Mouse (Mus musculus) liver, embryonic 11.5 days (tissue): ENCODE data around the gene Arxes1. TPM values are rescaled to one million over a fixed set of nuclear protein-coding genes. Genes with fewer than 3 reads are reported as not detected.
A peak's percentile ranks its signal among the peaks of the same experiment; 100 is the strongest.
"Not testable (repeated sequence)": the region's sequence is repeated elsewhere in the genome, so short reads cannot be mapped to it uniquely, and the experiment has no call there.

Experiments
- ATAC-seq: fragments of 200-750 bp; cut with Nextera tagmentation; replicated peaks from 2 replicates; pipeline ENCODE4 v1.8.0; 2017; ENCODE audit warnings: moderate number of reproducible peaks, mild to moderate bottlenecking, moderate TSS enrichment, moderate library complexity; ENCODE audit not compliant: low FRiP score
- DNase-seq: peaks from one replicate; pipeline ENCODE4 v3.0.0-alpha.2; 2017; ENCODE audit warnings: low spot score
- H3K27ac ChIP-seq: fragments of 300-500 bp; sonication (generic); 2 replicates; pipeline ENCODE4 v1.5.1; 2014; ENCODE audit warnings: mild to moderate bottlenecking, low read depth, low read length, control low read depth
- H3K27me3 ChIP-seq: fragments of 300-500 bp; sonication (generic); replicated peaks from 2 replicates; pipeline ENCODE4 v1.6.1; 2014; ENCODE audit warnings: low read length, mixed read lengths; ENCODE audit not compliant: control insufficient read depth, insufficient read depth
- H3K36me3 ChIP-seq: fragments of 300-500 bp; sonication (generic); 2 replicates; pipeline ENCODE4 v1.6.1; 2014; ENCODE audit warnings: mild to moderate bottlenecking, low read length, moderate library complexity, mixed read lengths; ENCODE audit not compliant: control insufficient read depth, insufficient read depth
- H3K4me1 ChIP-seq: fragments of 300-500 bp; sonication (generic); replicated peaks from 2 replicates; pipeline ENCODE4 v1.6.1; 2014; ENCODE audit warnings: low read length, mixed read lengths; ENCODE audit not compliant: control insufficient read depth, insufficient read depth
- H3K4me2 ChIP-seq: fragments of 300-500 bp; sonication (generic); 2 replicates; pipeline ENCODE4 v1.6.1; 2014; ENCODE audit warnings: mild to moderate bottlenecking, control low read depth, moderate library complexity
- H3K4me3 ChIP-seq: fragments of 300-500 bp; sonication (generic); 2 replicates; pipeline ENCODE4 v1.5.1; 2014; ENCODE audit warnings: low read depth, low read length, control low read depth
- H3K9ac ChIP-seq: fragments of 300-500 bp; sonication (generic); 2 replicates; pipeline ENCODE4 v1.6.1; 2014; ENCODE audit warnings: low read depth, low read length, control low read depth
- H3K9me3 ChIP-seq: fragments of 300-500 bp; sonication (generic); 2 replicates; pipeline ENCODE4 v1.6.1; 2016; ENCODE audit warnings: low read length, inconsistent platforms, mixed read lengths; ENCODE audit not compliant: control insufficient read depth
- WGBS: fragments of 180-500 bp; shearing (Covaris S2); extraction: QIAGEN DNeasy Blood & Tissue Kit; methylation state at CpG from one replicate; pipeline ENCODE4 v1.1.7; 2014; 5-methylcytosine and 5-hydroxymethylcytosine counted together
- polyA plus RNA-seq: library from polyadenylated mRNA; unstranded; fragments of >200 nt; fragmentation: Nextera tagmentation; extraction: Ambion mirVana; gene quantifications from 2 replicates; pipeline ENCODE4 v1.2.1, GENCODE M21; 2014

Gene Arxes1
- polyA plus RNA-seq, result 29.4 and 32.8 TPM in 2 replicates

- H3K27me3 ChIP-seq, H3K36me3 ChIP-seq, H3K4me1 ChIP-seq, DNase-seq, H3K9me3 ChIP-seq, H3K27ac ChIP-seq, H3K9ac ChIP-seq: not testable (repeated sequence)
- WGBS, result 21% methylated on average over 12 of the region's 49 CpGs
- peak within 1 kb of the TSS; percentile 10; the same call in 1 of the 2 replicates for H3K4me3 ChIP-seq
- peak; percentile 89 for ATAC-seq
- H3K4me2 ChIP-seq, result peak within 1 kb of the TSS; percentile 42
Observed at GRCm38 (mm10) chrX:136032799-136033763, at the start of gene Arxes1. TSS of gene Arxes1 (plus strand) at chrX:136033367.

GRCm38 (mm10) chrX:135984539-135985260 is 48.5 kb upstream of the Arxes1 start:
- ATAC-seq (no peak), DNase-seq (no peak)
- H3K4me2 ChIP-seq, result no peak overlapping the region
- no peak overlapping the region for H3K9ac ChIP-seq
- H3K27ac ChIP-seq, result no peak overlapping the region
- H3K4me1 ChIP-seq, result no peaks in the 10 kb centered on the region
- 82% methylated on average over 6 of the region's 6 CpGs for WGBS
- H3K9me3 ChIP-seq, result no peaks in the 10 kb centered on the region
- H3K27me3 ChIP-seq, result no peaks in the 10 kb centered on the region
- H3K36me3 ChIP-seq, result no peaks in the 10 kb centered on the region
- H3K4me3 ChIP-seq, result no peak overlapping the region

- Histone ChIP-seq H3K4me3 (no peak overlapping the region), H3K9me3 (no peaks in the 10 kb centered on the region), H3K4me1 (no peaks in the 10 kb centered on the region), H3K27ac (no peak overlapping the region), H3K4me2 (no peak overlapping the region), H3K9ac (no peak overlapping the region), H3K27me3 (no peaks in the 10 kb centered on the region), H3K36me3 (no peaks in the 10 kb centered on the region)
- no peak for DNase-seq
- no peak for ATAC-seq
- WGBS, result 68% methylated on average over 3 of the region's 3 CpGs
Observed at GRCm38 (mm10) chrX:135986267-135986666, 46.9 kb upstream of the Arxes1 start.

GRCm38 (mm10) chrX:135990661-135991060 is 42.5 kb upstream of the Arxes1 start:
- no peak for ATAC-seq
- H3K9me3 ChIP-seq, result no peaks in the 10 kb centered on the region
- 74% methylated on average over 2 of the region's 2 CpGs for WGBS

GRCm38 (mm10) chrX:135993192-135993594 is 40.0 kb upstream of the Arxes1 start:
- H3K9me3 ChIP-seq, H3K9ac ChIP-seq, H3K4me3 ChIP-seq, H3K36me3 ChIP-seq, H3K27ac ChIP-seq, H3K27me3 ChIP-seq, H3K4me2 ChIP-seq, H3K4me1 ChIP-seq: not testable (repeated sequence)
- DNase-seq (peak; percentile 34), ATAC-seq (peak; percentile 83)
- WGBS, result 56% methylated on average over 2 of the region's 3 CpGs

More at GRCm38 (mm10) chrX:135990661-135991060, 42.5 kb upstream of the Arxes1 start:
- DNase-seq, result no peak
- Histone ChIP-seq H3K27ac (no peak overlapping the region), H3K4me2 (no peak overlapping the region), H3K36me3 (no peaks in the 10 kb centered on the region), H3K27me3 (no peaks in the 10 kb centered on the region), H3K4me3 (no peak overlapping the region), H3K4me1 (no peaks in the 10 kb centered on the region), H3K9ac (no peak overlapping the region)

GRCm38 (mm10) chrX:135993664-135994119 is 39.5 kb upstream of the Arxes1 start, which contains the start of gene Arxes2:
TSS of gene Arxes2 (plus strand) at chrX:135993824.
- H3K27ac ChIP-seq, H3K27me3 ChIP-seq, H3K9me3 ChIP-seq, DNase-seq, H3K9ac ChIP-seq, H3K36me3 ChIP-seq, H3K4me1 ChIP-seq: not testable (repeated sequence)
- H3K4me3 ChIP-seq, result peak within 1 kb of the TSS; percentile 28
- H3K4me2 ChIP-seq, result peak within 1 kb of the TSS; percentile 54
- peak; percentile 87 for ATAC-seq
- 6% methylated on average over 11 of the region's 39 CpGs for WGBS

GRCm38 (mm10) chrX:136007199-136007843 is 25.8 kb upstream of the Arxes1 start:
- Histone ChIP-seq H3K36me3 (no peaks in the 10 kb centered on the region), H3K27me3 (no peaks in the 10 kb centered on the region; the same call in 1 of the 2 replicates), H3K4me3 (no peak overlapping the region), H3K4me1 (no peaks in the 10 kb centered on the region), H3K9me3 (no peaks in the 10 kb centered on the region), H3K4me2 (no peak overlapping the region), H3K27ac (no peak overlapping the region), H3K9ac (no peak overlapping the region)
- DNase-seq (no peak), ATAC-seq (no peak)
- 51% methylated on average over 3 of the region's 5 CpGs for WGBS

GRCm38 (mm10) chrX:136014392-136014791 is 18.8 kb upstream of the Arxes1 start:
- no peak for ATAC-seq
- no peaks in the 10 kb centered on the region for H3K4me1 ChIP-seq
- no peak for DNase-seq
- H3K4me3 ChIP-seq, result no peak overlapping the region
- H3K27ac ChIP-seq, result no peak overlapping the region
- 30% methylated on average over 2 of the region's 2 CpGs for WGBS
- no peaks in the 10 kb centered on the region for H3K27me3 ChIP-seq
- no peak overlapping the region for H3K9ac ChIP-seq
- H3K9me3 ChIP-seq, result no peaks in the 10 kb centered on the region
- H3K4me2 ChIP-seq, result no peak overlapping the region
- H3K36me3 ChIP-seq, result no peaks in the 10 kb centered on the region
